Mouse (Mus musculus): ENCODE data around the gene Prcd. TPM values are rescaled to one million over a fixed set of nuclear protein-coding genes. Genes with fewer than 3 reads are reported as not detected.
"Not testable (repeated sequence)": the region's sequence is repeated elsewhere in the genome, so short reads cannot be mapped to it uniquely, and the experiment has no call there.

Gene Prcd
- total RNA-seq (2014; rRNA removed; ENCODE audit: low replicate concordance) (not detected in 2 replicates), polyA plus RNA-seq (2015; fragmentation: Nextera tagmentation; extraction: Ambion mirVana) (2.5 and 2.6 TPM in 2 replicates)

DNA sequence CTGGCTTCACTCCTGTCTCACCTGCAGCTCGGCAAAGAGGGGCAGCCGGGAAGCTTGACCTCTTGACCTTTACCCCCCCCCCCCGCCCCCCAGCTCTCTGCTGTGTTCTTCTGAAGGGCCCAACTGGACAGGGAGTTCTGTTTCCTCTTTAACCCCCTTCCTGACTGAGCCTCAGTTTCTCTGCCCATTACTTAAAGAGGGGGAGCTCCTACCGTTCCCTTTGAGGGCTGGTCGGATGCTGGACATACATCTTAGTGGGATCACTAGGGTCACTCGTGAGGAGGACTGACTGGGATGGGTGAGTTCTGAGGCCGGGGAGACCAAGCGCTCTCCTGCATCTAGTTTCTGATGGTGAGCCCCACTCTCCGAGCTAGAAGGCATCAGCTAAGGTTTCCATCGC is at the start of gene Prcd:
TSS of gene Prcd (plus strand) at position 301 of the 400 bp plus-strand sequence.
- no peak for TF ChIP-seq EP300 (IDR thresholded peaks at IDR 0.05; ENCODE audit: low read depth)
- TF ChIP-seq CTCF (IDR thresholded peaks at IDR 0.05; ENCODE audit: low read depth): no peak

DNA sequence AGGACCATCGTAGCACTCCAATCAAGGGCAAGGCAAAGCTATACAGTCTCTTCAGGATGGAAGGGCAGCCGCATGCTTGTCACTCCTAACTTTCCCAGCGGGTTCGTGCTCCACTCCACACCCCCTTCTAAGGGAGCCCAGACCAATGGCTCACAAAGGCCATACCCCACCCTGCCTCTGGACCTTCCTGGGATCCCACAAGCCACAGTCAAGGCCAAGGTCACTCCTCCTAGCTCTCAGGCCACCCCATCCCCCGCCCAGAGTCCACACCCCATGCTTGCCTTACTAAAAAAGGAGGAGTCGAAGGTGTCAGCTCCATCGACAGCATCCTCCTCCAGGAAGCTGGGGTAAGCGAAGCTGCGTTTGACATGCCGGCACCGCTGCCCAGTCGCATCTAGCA is 49.2 kb upstream of the Prcd start:
- H3K36me3 ChIP-seq (replicated peaks; ENCODE audit: control insufficient read depth, insufficient read depth, low read length): peaks cover 86% of the 10 kb centered on the region

More for the DNA sequence above, at the start of gene Prcd:
- ATAC-seq (ENCODE audit: insufficient read depth, low read depth): no peak
- no peak for DNase-seq (ENCODE audit: low spot score)
- Histone ChIP-seq H3K27me3 (ENCODE audit: control insufficient read depth, insufficient read depth, low read length) (peaks cover 43% of the 10 kb centered on the region), H3K4me2 (ENCODE audit: low read depth, low read length) (peak within 1 kb of the TSS; percentile 80), H3K27ac (ENCODE audit: low read depth) (no peak within 1 kb of the TSS), H3K4me1 (ENCODE audit: control insufficient read depth, insufficient read depth) (peaks cover 16% of the 10 kb centered on the region), H3K4me3 (ENCODE audit: low read depth, low read length) (peak within 1 kb of the TSS; percentile 55), H3K9me3 (replicated peaks; ENCODE audit: control insufficient read depth, low read length) (no peaks in the 10 kb centered on the region), H3K36me3 (replicated peaks; ENCODE audit: control insufficient read depth, insufficient read depth, low read length) (no peaks in the 10 kb centered on the region), H3K9ac (replicated peaks; ENCODE audit: low read depth, low read length) (peak within 1 kb of the TSS; percentile 47)
- WGBS: 9% methylated on average over 10 of the region's 10 CpGs

DNA sequence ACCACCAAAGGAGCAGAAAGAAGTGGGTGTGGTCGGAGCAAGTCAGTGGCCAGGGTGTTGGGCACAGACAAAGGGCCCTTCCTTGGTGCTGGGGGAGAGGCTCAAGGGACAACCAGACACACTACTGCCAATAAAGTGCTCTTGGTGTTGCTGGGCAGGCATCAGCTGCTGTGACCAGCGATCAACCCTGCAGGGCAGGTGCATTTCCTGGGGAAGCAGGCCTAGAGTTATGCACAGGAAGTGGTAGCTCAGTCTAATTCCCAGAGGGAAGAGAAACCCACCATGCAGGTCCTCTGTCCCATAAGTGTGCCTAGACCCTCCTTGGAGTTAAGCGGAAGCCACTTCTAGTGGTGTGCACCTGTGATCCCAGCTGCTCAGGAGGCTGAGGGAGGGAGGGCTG is 45.6 kb upstream of the Prcd start:
- Histone ChIP-seq H3K27ac (ENCODE audit: low read depth) (no peak overlapping the region), H3K27me3 (ENCODE audit: control insufficient read depth, insufficient read depth, low read length) (no peaks in the 10 kb centered on the region), H3K4me2 (ENCODE audit: low read depth, low read length) (no peak overlapping the region), H3K36me3 (replicated peaks; ENCODE audit: control insufficient read depth, insufficient read depth, low read length) (peaks cover 62% of the 10 kb centered on the region), H3K4me3 (ENCODE audit: low read depth, low read length) (no peak overlapping the region), H3K4me1 (ENCODE audit: control insufficient read depth, insufficient read depth) (no peaks in the 10 kb centered on the region), H3K9me3 (replicated peaks; ENCODE audit: control insufficient read depth, low read length) (no peaks in the 10 kb centered on the region), H3K9ac (replicated peaks; ENCODE audit: low read depth, low read length) (no peak overlapping the region)
- TF ChIP-seq CTCF (IDR thresholded peaks at IDR 0.05; ENCODE audit: low read depth) (no peak), EP300 (IDR thresholded peaks at IDR 0.05; ENCODE audit: low read depth) (no peak)
- 89% methylated on average over 3 of the region's 3 CpGs for WGBS
- ATAC-seq (ENCODE audit: insufficient read depth, low read depth) (no peak), DNase-seq (ENCODE audit: low spot score) (no peak)

More for the DNA sequence above, 49.2 kb upstream of the Prcd start:
- TF ChIP-seq EP300 (IDR thresholded peaks at IDR 0.05; ENCODE audit: low read depth): no peak
- TF ChIP-seq CTCF (IDR thresholded peaks at IDR 0.05; ENCODE audit: low read depth): no peak
- no peaks in the 10 kb centered on the region for H3K9me3 ChIP-seq (replicated peaks; ENCODE audit: control insufficient read depth, low read length)
- ATAC-seq (ENCODE audit: insufficient read depth, low read depth) (no peak), DNase-seq (ENCODE audit: low spot score) (no peak)
- 88% methylated on average over 12 of the region's 12 CpGs for WGBS
- H3K9ac ChIP-seq (replicated peaks; ENCODE audit: low read depth, low read length): no peak overlapping the region
- no peak overlapping the region for H3K4me2 ChIP-seq (ENCODE audit: low read depth, low read length)
- H3K4me1 ChIP-seq (ENCODE audit: control insufficient read depth, insufficient read depth): no peaks in the 10 kb centered on the region
- H3K27ac ChIP-seq (ENCODE audit: low read depth): no peak overlapping the region
- no peak overlapping the region for H3K4me3 ChIP-seq (ENCODE audit: low read depth, low read length)
- H3K27me3 ChIP-seq (ENCODE audit: control insufficient read depth, insufficient read depth, low read length): no peaks in the 10 kb centered on the region

DNA sequence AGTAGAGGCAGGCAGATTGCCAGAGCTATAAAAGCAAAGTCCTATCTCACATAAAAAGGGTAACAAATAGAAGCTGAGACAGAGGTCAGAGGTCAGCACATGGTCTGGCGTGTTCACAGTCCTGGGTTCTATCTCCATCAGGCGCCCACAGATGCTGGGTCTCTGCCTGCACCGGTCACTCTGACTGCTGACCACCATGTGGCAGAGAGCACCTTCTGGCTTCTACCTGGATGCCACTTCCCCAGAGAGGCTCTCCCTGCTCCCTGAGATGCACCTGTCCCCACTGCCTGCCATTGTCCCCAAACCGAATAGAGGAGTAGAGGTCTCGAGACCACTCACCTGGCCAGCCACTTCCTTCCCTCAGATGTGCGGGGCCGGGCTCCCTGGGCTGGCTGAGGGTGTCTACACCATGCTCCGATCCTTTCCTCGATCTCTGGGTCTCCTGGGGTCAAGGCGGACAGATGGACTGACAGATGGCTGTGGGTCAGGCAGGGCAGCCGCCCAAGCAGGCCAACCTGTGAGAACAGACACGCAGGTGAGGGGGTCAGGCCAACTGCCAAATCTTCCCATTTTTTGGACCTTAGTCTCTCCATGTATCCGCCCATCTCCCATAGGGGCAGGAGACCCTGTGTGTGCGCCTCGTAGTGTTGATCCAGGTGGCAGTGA is 43.2 kb upstream of the Prcd start:
- no peak for DNase-seq (ENCODE audit: low spot score)
- Histone ChIP-seq H3K4me2 (ENCODE audit: low read depth, low read length) (no peak overlapping the region), H3K4me3 (ENCODE audit: low read depth, low read length) (no peak overlapping the region), H3K27ac (ENCODE audit: low read depth) (no peak overlapping the region), H3K9ac (replicated peaks; ENCODE audit: low read depth, low read length) (no peak overlapping the region), H3K4me1 (ENCODE audit: control insufficient read depth, insufficient read depth) (0 out of 2 replicates have a peak, but pooled peaks cover 9% of the 10 kb centered on the region), H3K27me3 (ENCODE audit: control insufficient read depth, insufficient read depth, low read length) (no peaks in the 10 kb centered on the region), H3K9me3 (replicated peaks; ENCODE audit: control insufficient read depth, low read length) (no peaks in the 10 kb centered on the region), H3K36me3 (replicated peaks; ENCODE audit: control insufficient read depth, insufficient read depth, low read length) (peaks cover 38% of the 10 kb centered on the region)
- TF ChIP-seq EP300 (IDR thresholded peaks at IDR 0.05; ENCODE audit: low read depth) (no peak), CTCF (IDR thresholded peaks at IDR 0.05; ENCODE audit: low read depth) (no peak)
- 81% methylated on average over 15 of the region's 15 CpGs for WGBS
- ATAC-seq (ENCODE audit: insufficient read depth, low read depth): no peak

DNA sequence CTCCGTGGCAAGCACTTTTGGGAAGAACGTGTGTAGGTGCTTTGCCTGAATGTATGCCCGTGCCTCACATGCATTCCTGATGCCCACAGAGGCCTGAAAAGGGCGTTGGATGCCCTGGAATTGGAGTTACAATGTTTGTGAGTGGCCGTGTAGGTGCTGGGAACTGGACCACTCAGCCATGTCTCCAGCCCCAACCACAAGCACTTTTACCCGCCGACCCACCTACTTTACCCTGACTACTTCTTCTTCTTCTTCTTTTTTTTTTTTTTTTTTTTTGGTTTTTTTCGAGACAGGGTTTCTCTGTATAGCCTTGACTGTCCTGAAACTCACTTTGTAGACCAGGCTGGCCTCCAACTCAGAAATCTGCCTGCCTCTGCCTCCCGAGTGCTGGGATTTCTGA is 42.2 kb upstream of the Prcd start:
- H3K9me3 ChIP-seq (replicated peaks; ENCODE audit: control insufficient read depth, low read length); H3K4me3 ChIP-seq (ENCODE audit: low read depth, low read length); DNase-seq (ENCODE audit: low spot score); ATAC-seq (ENCODE audit: insufficient read depth, low read depth); H3K9ac ChIP-seq (replicated peaks; ENCODE audit: low read depth, low read length); H3K27ac ChIP-seq (ENCODE audit: low read depth); H3K27me3 ChIP-seq (ENCODE audit: control insufficient read depth, insufficient read depth, low read length); H3K4me2 ChIP-seq (ENCODE audit: low read depth, low read length): not testable (repeated sequence)
- WGBS: 89% methylated on average over 9 of the region's 9 CpGs
- H3K36me3 ChIP-seq (replicated peaks; ENCODE audit: control insufficient read depth, insufficient read depth, low read length): peaks cover 28% of the 10 kb centered on the region
- H3K4me1 ChIP-seq (ENCODE audit: control insufficient read depth, insufficient read depth): peaks cover 18% of the 10 kb centered on the region

DNA sequence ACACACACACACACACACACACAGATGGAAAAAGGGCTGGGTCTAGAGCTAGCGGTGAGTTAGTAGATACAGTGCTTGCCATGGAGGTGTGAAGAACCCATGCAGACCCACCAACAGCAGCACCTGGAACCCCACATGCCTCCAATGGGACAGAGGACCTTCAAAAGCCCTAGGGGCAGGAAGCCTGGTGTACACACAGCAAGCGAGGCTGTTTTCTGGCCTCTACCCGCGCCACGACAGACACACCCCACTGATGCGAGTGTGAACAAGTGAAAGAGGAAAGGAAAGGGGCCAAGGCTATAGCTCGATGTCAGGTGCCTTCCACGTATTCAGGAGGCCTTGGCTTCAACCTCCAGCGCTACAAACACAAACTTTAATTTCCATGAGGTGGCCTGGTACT is 41.5 kb upstream of the Prcd start:
- Histone ChIP-seq H3K27ac (ENCODE audit: low read depth) (no peak overlapping the region), H3K9ac (replicated peaks; ENCODE audit: low read depth, low read length) (no peak overlapping the region), H3K4me3 (ENCODE audit: low read depth, low read length) (no peak overlapping the region), H3K9me3 (replicated peaks; ENCODE audit: control insufficient read depth, low read length) (no peaks in the 10 kb centered on the region), H3K27me3 (ENCODE audit: control insufficient read depth, insufficient read depth, low read length) (no peaks in the 10 kb centered on the region), H3K4me1 (ENCODE audit: control insufficient read depth, insufficient read depth) (peaks cover 25% of the 10 kb centered on the region), H3K36me3 (replicated peaks; ENCODE audit: control insufficient read depth, insufficient read depth, low read length) (peaks cover 22% of the 10 kb centered on the region), H3K4me2 (ENCODE audit: low read depth, low read length) (no peak overlapping the region)
- WGBS: 86% methylated on average over 9 of the region's 9 CpGs
- DNase-seq (ENCODE audit: low spot score): no peak
- no peak for ATAC-seq (ENCODE audit: insufficient read depth, low read depth)
- no peak for TF ChIP-seq CTCF (IDR thresholded peaks at IDR 0.05; ENCODE audit: low read depth)
- no peak for TF ChIP-seq EP300 (IDR thresholded peaks at IDR 0.05; ENCODE audit: low read depth)
